Mouse (Mus musculus) right cerebral cortex, postnatal 4 days (tissue): Measurements from ENCODE around the gene Myo3a.
"Not testable (repeated sequence)": the region's sequence is repeated elsewhere in the genome, so short reads cannot be mapped to it uniquely, and the experiment has no call there.

Experiments used
- DNase-seq: peaks from one replicate; pipeline ENCODE4 v3.0.0-alpha.2; 2022

The Myo3a gene

GRCm38 (mm10) chr2:22227308-22227707 lies at the start of gene Myo3a:
Gene Myo3a, plus strand, starts transcription at chr2:22227503.
- no peak for DNase-seq

DNA sequence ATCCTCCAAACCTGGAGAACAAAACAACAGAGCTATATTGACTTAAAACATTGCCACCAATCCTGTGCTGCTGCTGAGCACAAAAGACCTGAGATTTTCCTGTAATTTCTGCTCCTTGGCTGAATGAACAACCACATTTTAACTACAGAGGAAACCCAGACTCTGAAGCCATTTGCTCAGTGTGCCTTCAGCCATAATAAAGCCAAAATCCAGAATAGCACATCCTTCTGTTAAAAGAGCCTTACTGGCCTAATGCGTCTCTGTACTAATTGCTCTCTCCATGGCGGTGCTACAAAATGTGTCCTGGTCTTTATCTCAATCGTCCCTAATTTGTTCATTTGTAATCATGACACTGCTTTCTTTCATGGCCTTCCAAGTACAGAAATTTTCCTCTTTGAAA lies 23.2 kb downstream of the Myo3a start:
- DNase-seq = no peak

GRCm38 (mm10) chr2:22251045-22251444 lies 23.7 kb downstream of the Myo3a start:
- DNase-seq = no peak

- no peak for DNase-seq
These were observed 28.3 kb downstream of the Myo3a start for GRCm38 (mm10) chr2:22255600-22255999.

GRCm38 (mm10) chr2:22271555-22271954 lies 44.3 kb downstream of the Myo3a start:
- DNase-seq = no peak

DNA sequence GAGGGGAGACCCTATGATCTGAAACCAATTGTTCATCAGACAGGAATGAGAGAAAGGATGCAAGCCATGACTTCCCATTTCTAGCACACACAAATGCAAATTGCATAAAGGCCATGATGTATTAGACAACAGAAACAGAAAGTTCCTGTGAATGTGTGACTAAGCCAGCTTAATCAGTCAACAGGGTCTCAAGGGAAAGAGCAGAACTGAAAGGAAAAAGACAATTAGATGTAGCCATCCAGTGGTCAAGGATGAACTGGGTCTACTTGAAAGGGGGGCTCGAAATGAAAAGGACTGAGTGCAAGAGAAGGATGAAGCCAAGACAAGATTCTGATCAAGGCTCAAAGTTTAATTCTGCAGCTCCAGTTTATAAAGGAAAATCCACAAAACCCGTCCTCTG lies 58.1 kb downstream of the Myo3a start:
- DNase-seq = no peak

GRCm38 (mm10) chr2:22285777-22286176 lies 58.5 kb downstream of the Myo3a start:
- no peak for DNase-seq

- no peak for DNase-seq
These were observed 66.5 kb downstream of the Myo3a start for GRCm38 (mm10) chr2:22293579-22294446.

- DNase-seq = no peak
These were observed 67.1 kb downstream of the Myo3a start for GRCm38 (mm10) chr2:22294447-22294738.

DNA sequence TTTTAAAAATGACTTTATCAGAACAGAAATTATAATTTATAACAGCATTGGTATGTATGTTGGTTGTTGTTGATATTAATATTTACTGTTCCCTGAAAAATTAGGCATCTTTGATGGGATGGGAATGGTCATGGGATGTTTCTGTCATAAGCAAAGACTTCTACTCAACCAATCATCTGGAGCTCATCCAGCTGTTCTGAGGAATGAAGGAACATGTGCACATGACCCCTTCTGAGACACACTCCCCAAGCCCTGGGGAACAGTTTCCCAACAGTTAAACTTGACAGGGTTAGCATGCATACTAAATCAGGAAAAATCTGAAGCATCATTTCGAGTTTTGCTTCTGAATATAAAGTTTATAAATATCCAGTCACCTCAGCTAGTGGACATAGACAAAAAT lies 70.6 kb downstream of the Myo3a start:
- DNase-seq = no peak

DNA sequence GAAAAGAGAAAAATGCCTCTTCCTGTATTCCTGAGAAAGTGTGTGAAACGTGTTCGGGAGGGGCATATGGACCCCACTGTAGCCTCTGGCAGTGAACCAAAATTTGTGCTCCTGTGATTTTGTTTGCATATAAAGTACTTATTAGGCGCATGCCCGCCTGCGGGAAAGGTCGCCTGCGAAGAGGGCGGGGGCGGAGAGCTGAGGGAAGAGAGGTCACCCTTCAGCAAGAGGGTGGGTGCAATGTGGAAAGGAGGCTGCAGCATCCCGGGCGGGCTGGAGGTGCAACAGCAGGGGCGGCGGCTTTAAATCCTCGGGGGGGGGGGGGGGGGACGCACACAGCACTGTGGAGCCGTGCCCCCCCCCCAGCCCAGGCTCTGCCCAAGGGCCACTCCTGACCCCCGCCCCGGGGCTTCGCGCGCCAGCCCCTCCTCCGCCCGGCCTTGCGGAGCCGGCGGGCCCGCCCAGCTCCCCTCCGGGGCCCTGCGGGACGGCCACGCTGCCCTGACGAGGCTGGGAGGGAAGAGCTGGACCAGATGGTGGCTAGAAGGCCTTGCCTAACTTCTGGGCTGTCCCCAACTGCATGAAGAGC lies 111.1 kb downstream of the Myo3a start:
- DNase-seq = peak; percentile 42

GRCm38 (mm10) chr2:22410511-22410910 lies 183.2 kb downstream of the Myo3a start:
- not testable (repeated sequence) for DNase-seq

DNA sequence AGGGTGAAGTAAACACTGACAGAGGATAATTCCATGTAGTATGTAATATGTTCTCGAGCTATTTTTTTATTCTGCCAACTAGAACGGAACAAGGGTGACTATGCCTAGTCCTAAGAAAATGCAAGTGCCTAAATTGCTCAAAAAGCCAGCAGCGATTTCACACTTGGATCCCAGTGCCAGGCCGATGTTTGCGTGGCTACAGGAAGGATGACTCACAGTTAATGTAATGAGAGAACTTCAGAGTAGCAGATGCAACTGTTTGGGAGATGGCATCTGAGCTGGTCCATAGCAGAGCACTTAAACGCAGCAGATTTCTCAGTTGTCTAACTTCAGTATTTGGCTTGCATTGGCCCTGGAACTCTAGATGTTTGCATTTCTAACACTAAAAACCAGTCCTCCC lies 321.1 kb downstream of the Myo3a start:
- DNase-seq = no peak

DNA sequence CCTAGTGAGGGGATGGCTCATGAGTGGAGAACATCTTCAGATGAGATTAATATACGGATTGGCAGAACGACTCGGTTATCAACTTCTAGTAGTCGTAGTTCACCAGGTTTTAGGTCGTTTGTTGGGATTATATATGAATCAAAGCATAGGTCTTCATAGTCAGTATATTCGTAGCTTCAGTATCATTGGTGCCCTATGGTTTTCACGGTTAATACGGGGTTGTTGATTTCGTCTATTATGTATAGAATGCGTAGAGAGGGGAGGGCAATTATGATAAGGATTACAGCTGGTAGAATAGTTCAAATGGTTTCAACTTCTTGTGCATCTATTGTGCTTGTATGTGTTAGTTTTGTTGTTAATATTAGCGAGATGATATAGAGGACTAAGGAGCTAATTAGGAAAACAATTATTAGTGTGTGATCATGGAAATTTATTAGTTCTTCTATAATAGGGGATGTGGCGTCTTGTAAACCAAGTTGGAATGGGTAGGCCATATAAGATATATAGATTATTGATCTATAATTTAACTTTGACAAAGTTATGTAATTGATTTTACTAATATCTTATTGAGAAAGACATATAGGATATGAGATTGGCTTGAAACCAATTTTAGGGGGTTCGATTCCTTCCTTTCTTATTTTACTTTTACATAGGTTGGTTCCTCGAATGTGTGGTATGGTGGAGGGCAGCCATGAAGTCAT lies 360.3 kb downstream of the Myo3a start:
- DNase-seq = not testable (repeated sequence)

- not testable (repeated sequence) for DNase-seq
These were observed 360.9 kb downstream of the Myo3a start for GRCm38 (mm10) chr2:22588170-22588541.

- not testable (repeated sequence) for DNase-seq
These were observed 361.5 kb downstream of the Myo3a start for GRCm38 (mm10) chr2:22588673-22589381.

DNA sequence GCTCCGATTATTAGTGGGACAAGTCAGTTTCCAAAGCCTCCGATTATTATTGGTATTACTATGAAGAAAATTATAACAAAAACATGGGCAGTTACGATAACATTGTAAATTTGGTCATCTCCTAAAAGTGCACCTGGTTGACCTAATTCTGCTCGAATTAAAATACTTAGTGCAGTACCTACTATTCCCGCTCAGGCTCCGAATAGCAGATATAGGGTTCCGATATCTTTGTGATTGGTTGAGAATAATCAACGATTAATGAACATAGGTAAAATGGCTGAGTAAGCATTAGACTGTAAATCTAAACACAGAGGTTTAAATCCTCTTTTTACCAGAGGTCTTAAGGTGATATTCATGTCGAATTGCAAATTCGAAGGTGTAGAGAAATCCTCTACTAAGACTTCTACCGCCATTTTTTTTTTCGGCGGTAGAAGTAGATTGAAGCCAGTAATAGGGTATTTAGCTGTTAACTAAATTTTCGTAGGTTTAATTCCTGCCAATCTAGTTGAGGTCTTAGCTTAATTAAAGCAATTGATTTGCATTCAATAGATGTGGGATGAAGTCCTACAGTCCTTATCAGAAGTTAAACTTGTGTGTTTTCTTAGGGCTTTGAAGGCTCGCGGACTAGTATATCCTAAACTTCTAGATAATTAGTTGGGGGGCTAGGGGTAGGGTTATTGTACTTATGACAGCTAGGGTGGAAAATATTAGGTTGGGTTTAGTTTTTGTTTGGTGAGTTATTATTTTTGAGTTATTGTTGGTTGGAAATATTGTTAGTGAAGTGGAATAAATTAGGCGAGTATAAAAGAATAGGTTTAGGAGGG lies 362.3 kb downstream of the Myo3a start:
- not testable (repeated sequence) for DNase-seq

GRCm38 (mm10) chr2:22590206-22590490 lies 362.8 kb downstream of the Myo3a start:
- no peak for DNase-seq

DNA sequence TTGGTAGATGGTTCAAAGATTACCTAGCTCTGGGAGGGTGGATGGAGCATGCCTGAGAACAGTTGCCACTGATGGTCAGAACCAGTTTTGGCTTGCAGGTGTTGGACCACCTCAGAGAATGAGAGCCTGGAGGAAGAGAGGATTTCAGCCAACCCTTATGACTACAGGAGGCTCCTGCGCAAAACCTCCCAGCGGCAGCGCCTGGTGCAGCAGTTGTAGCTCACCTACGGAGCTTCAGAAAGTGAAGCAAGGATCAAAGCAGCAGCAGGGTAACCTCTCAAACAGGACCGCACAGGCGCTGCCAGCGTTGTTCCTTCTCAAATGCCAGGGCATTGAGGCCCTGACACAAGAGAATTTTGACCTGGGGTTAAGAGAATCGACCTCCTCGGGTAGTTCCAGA lies 390.6 kb downstream of the Myo3a start:
- DNase-seq = peak; percentile 17

- no peak for DNase-seq
These were observed 392.1 kb downstream of the Myo3a start for GRCm38 (mm10) chr2:22619416-22619815.

DNA sequence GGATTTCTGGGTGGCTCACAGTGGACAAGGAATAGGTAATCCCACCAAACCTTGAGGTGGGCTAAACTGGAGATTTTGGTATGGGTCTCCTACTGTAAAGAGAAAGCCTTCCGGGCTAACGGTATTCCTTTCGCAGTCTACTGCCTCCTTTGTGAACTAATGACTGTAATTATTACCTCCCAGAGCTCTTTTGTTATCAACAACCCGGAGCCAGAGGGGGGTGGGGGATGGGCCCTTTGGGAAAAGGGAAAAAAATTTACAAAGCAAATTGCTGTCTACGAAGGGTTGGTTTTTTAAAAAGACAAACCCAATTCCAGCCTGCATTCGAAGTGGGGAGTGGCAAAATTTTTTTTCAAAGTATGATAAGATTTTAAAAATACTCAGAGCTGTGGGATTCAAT lies 392.7 kb downstream of the Myo3a start:
- DNase-seq = peak; percentile 33

DNA sequence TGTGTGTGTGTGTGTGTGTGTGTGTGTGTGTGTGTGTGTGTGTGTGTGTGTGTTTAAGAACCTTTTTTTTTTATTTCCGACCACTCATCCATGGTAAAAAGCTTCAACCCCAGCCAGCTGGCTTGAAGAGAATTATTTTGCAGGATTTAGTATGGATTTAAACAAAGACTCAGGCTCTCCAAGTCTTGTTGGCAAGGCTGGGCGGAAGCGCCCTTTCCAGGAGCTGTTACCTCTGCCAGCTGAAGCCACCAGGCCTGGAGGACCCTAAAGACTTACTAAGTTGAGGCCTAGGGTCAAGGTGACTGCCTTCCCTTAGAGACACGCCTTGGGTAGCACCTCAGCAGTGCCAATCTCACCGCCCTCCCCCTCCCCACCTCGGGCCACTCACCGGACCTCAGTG lies 393.2 kb downstream of the Myo3a start:
- DNase-seq = peak; percentile 26
